Mouse (Mus musculus): ENCODE results near the gene Spag16.

GRCm38 (mm10) chr1:70692529-70692928 lies 865.8 kb downstream of the Spag16 start:
- TF ChIP-seq CHD2 (IDR thresholded peaks at IDR 0.05; ENCODE audit: low read depth, low read length) (no peak), ZNF384 (IDR thresholded peaks at IDR 0.05; ENCODE audit: low read depth, low read length) (no peak), MAFK (IDR thresholded peaks at IDR 0.05; ENCODE audit: insufficient read depth, low read depth, low read length) (no peak), HCFC1 (IDR thresholded peaks at IDR 0.05; ENCODE audit: borderline replicate concordance, insufficient read depth, low read length) (no peak), ZC3H11A (IDR thresholded peaks at IDR 0.05; ENCODE audit: borderline replicate concordance, low read depth, low read length) (no peak)

Data from ES-E14 (cell line).